Mouse (Mus musculus): ENCODE results near the gene Zfand3.

The Zfand3 gene

DNA sequence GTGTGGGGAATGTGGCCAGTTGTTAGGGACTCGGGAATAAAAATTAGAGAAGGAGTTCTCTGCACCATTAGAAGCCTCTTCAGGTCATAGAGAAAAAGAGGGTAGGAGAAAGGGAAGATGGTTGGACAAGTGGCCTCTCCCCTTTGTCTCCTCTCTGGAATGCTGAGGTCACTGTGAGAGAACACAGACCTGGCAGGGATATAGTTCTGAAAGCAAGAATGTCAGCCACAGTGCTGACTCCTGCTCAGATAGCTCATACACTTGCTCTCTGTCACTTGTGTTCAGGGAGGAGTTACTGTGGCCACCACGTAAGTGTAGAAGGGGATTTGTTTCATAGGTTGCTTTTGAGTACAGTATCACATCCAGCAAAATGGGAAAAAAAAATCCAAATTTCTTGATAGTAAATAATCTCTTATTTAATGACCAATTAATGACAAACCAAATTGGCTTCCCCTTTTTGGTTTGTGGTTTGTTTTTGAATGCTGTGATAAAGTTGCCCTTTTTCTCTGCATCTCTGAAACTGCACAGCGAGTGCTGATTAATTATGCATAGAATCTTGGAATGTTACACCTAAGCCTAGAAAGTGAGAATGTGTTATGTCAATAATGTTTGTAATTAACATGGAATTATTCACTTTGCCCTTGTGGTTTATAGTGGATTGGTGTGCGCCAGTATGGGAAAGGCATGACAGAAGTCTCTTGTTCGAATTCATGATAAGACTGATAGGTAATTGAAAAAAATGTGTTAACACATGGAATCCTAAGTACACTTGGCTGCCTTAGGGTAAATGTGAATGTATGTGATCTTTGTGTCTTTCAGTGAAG lies 47.2 kb downstream of the Zfand3 start:
- no peak for DNase-seq (ENCODE audit: low read depth, low spot score)

- no peak for DNase-seq (ENCODE audit: low read depth, low spot score)
These were observed 47.8 kb downstream of the Zfand3 start for GRCm38 (mm10) chr17:30052347-30052742.

GRCm38 (mm10) chr17:30053463-30053862 lies 48.9 kb downstream of the Zfand3 start:
- DNase-seq (ENCODE audit: low read depth, low spot score) = no peak

DNA sequence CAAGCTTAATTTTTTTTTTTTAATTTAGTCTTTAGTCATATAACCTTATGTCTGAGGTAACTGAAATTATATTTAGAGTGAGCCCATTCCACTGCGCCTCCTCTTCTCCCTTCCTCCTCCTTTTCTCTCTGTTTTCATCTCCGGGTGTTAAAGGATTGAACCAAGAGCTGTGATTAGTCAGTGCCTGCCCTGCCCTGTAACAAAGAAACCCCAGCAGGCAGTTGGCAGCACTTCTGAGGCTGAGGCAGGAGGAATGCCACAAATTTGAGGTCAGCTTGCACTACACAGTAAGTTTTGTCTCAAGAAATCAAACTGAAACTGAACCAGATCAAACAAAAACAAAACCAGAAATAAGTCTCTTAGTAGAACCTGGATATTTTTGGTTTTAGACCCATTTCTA lies 49.3 kb downstream of the Zfand3 start:
- DNase-seq (ENCODE audit: low read depth, low spot score) = no peak

DNA sequence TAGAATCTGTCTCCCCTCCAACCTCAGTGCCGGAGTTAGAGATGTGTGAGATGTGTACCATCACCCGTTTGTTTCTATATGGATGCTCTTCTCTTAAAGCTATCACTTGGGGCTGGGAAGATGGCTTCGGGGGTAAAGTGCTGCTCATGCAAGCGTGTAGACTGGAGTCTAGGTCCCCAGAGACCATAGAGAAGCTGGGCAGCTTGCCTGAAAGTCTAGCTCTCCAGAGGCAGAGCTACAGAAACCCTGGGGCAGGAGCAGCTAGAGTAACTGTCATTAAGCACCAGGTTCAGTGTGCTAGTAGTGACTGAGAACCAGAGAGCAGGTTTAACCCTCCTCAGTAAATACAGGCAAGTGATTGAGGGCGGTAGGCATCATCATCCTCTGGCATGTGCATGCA lies 51.7 kb downstream of the Zfand3 start:
- DNase-seq (ENCODE audit: low read depth, low spot score) = no peak

- DNase-seq (ENCODE audit: low read depth, low spot score) = no peak
These were observed 54.1 kb downstream of the Zfand3 start for GRCm38 (mm10) chr17:30058594-30058993.

- DNase-seq (ENCODE audit: low read depth, low spot score) = no peak
These were observed 54.5 kb downstream of the Zfand3 start for GRCm38 (mm10) chr17:30059066-30059465.

GRCm38 (mm10) chr17:30061100-30061837 lies 56.7 kb downstream of the Zfand3 start:
- no peak for DNase-seq (ENCODE audit: low read depth, low spot score)

DNA sequence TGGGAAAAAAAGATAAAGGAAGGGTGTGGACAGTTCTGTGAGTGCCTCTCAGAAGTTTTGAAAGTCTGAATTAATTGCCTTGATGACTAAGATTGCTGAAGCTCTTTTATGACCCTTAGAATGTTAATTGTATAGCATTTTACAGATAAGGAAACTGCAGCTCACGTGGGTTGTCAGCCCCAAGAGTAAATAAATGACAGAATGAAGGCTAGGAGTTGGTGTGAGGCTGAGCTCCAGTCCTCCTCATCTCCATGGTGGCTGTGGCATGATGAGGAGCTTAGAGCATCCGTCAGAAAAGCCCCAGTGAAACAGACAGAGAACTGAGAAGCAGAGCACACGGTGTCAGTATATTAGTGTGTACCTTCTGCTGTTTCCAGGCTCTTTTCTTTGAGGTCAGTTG lies 59.3 kb downstream of the Zfand3 start:
- DNase-seq (ENCODE audit: low read depth, low spot score) = no peak

GRCm38 (mm10) chr17:30064746-30065145 lies 60.2 kb downstream of the Zfand3 start:
- DNase-seq (ENCODE audit: low read depth, low spot score) = no peak

- DNase-seq (ENCODE audit: low read depth, low spot score) = no peak
These were observed 65.2 kb downstream of the Zfand3 start for GRCm38 (mm10) chr17:30069776-30070175.

DNA sequence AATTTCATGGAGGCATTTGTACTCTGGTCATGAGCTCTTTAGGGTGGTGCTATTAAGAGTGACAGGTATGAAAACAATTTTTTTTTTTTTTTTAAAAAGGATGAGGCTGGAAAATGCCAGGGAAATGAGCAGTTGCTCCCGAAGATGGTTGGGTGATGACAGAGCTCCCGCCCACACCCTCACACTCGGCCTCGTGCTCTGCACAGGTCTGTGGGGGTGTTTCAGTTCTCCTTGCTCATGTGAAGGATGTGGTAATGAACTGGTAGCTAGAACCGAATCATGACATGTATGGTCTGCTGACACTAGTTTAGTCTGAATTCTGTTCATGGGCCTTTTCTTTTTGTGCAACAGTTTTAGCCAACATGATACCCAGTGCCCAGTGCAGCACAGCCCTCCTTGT lies 66.1 kb downstream of the Zfand3 start:
- DNase-seq (ENCODE audit: low read depth, low spot score) = no peak

- DNase-seq (ENCODE audit: low read depth, low spot score) = no peak
These were observed 68.1 kb downstream of the Zfand3 start for GRCm38 (mm10) chr17:30072613-30073012.

- no peak for DNase-seq (ENCODE audit: low read depth, low spot score)
These were observed 71.4 kb downstream of the Zfand3 start for GRCm38 (mm10) chr17:30075896-30076295.

- DNase-seq (ENCODE audit: low read depth, low spot score) = no peak
These were observed 79.5 kb downstream of the Zfand3 start for GRCm38 (mm10) chr17:30084007-30084406.

GRCm38 (mm10) chr17:30086695-30087094 lies 82.2 kb downstream of the Zfand3 start:
- no peak for DNase-seq (ENCODE audit: low read depth, low spot score)

- no peak for DNase-seq (ENCODE audit: low read depth, low spot score)
These were observed 83.9 kb downstream of the Zfand3 start for GRCm38 (mm10) chr17:30088431-30088830.

DNA sequence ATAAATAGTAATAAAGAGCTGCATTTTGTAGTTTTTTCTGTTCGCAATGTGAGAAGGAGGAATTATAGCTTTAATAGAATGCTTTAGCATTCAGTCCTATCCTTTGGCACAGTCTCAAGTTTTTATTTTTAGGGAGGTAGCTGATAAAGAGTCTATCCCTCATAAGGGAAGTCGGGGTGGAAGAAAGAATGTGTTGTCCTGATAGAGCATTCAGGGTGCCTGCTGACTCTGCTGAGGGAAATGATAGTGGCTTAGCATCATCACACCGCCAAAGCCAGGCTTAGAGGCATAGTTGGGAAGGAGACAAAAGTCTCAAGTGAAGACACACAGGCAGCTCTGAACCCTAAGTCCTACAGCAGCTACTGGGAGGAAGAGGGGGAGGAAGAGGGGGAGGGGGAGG lies 85.9 kb downstream of the Zfand3 start:
- DNase-seq (ENCODE audit: low read depth, low spot score) = no peak

GRCm38 (mm10) chr17:30093148-30093749 lies 88.7 kb downstream of the Zfand3 start:
- no peak for DNase-seq (ENCODE audit: low read depth, low spot score)

GRCm38 (mm10) chr17:30097156-30097555 lies 92.6 kb downstream of the Zfand3 start:
- no peak for DNase-seq (ENCODE audit: low read depth, low spot score)

DNA sequence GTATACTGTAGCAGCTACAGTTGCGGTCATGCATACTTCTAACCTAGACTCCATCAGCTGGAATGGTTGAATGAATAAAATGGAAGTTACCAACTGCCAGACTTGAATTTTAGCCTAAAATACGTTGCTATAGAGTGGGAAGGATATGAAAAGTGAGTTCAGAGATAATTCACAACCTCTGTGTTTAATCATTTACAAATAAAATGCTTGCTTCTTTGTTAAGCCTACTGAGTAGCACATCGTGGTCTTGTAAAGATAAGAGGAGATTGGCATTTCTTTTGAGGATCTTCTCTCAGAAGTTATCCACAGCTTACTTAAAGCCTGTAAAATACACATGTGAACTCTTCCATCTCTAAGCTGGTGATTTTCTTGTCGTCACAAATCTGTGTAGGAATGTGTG lies 93.1 kb downstream of the Zfand3 start:
- no peak for DNase-seq (ENCODE audit: low read depth, low spot score)

GRCm38 (mm10) chr17:30099670-30100069 lies 95.1 kb downstream of the Zfand3 start:
- no peak for DNase-seq (ENCODE audit: low read depth, low spot score)

- no peak for DNase-seq (ENCODE audit: low read depth, low spot score)
These were observed 97.3 kb downstream of the Zfand3 start for GRCm38 (mm10) chr17:30101801-30102200.

Data from mesoderm, embryonic 11.5 days (tissue).